Mouse (Mus musculus) ES-E14 (cell line): ENCODE measurements around the gene 4930523C07Rik.

Experiments used
- HCFC1 ChIP-seq: IDR thresholded peaks from 2 replicates; pipeline ENCODE4 v1.6.1; 2012; ENCODE audit warnings: low read length, inconsistent platforms, borderline replicate concordance; ENCODE audit not compliant: insufficient read depth
- ZC3H11A ChIP-seq: IDR thresholded peaks from 2 replicates; pipeline ENCODE4 v1.6.1; 2012; ENCODE audit warnings: low read depth, mild to moderate bottlenecking, inconsistent platforms, low read length, borderline replicate concordance
- ZNF384 ChIP-seq: IDR thresholded peaks from 2 replicates; pipeline ENCODE4 v1.6.1; 2012; ENCODE audit warnings: low read depth, low read length, inconsistent platforms

- TF ChIP-seq ZNF384 (no peak), HCFC1 (no peak), ZC3H11A (no peak)
These were observed 38.9 kb upstream of the 4930523C07Rik start for GRCm38 (mm10) chr1:160005319-160005718.
